Mouse (Mus musculus) hindbrain, embryonic 12.5 days (tissue): ENCODE measurements around the gene Zbtb9. TPM values are rescaled to one million over a fixed set of nuclear protein-coding genes. Genes with fewer than 3 reads are reported as not detected.
"Not testable (repeated sequence)": the region's sequence is repeated elsewhere in the genome, so short reads cannot be mapped to it uniquely, and the experiment has no call there.

Experiments used
- ATAC-seq: fragments of 200-750 bp; cut with Nextera tagmentation; 2 replicates; pipeline ENCODE4 v1.8.0; 2017; ENCODE audit warnings: moderate TSS enrichment; ENCODE audit not compliant: low FRiP score
- H3K27ac ChIP-seq: fragments of 300-500 bp; sonication (generic); 2 replicates; pipeline ENCODE4 v1.5.1; 2016; ENCODE audit warnings: mild to moderate bottlenecking
- H3K27me3 ChIP-seq: fragments of 300-500 bp; sonication (generic); 2 replicates; pipeline ENCODE4 v1.6.1; 2016; ENCODE audit warnings: mild to moderate bottlenecking
- H3K36me3 ChIP-seq: fragments of 300-500 bp; sonication (generic); 2 replicates; pipeline ENCODE4 v1.6.1; 2016; ENCODE audit warnings: mild to moderate bottlenecking
- H3K4me1 ChIP-seq: fragments of 300-500 bp; sonication (generic); 2 replicates; pipeline ENCODE4 v1.6.1; 2016
- H3K4me2 ChIP-seq: fragments of 300-500 bp; sonication (generic); replicated peaks from 2 replicates; pipeline ENCODE4 v1.6.1; 2016; ENCODE audit warnings: mild to moderate bottlenecking
- H3K4me3 ChIP-seq: fragments of 300-500 bp; sonication (generic); 2 replicates; pipeline ENCODE4 v1.5.1; 2016; ENCODE audit warnings: mild to moderate bottlenecking
- H3K9ac ChIP-seq: fragments of 300-500 bp; sonication (generic); 2 replicates; pipeline ENCODE4 v1.6.1; 2016; ENCODE audit warnings: mild to moderate bottlenecking, moderate library complexity
- H3K9me3 ChIP-seq: fragments of 300-500 bp; sonication (generic); replicated peaks from 2 replicates; pipeline ENCODE4 v1.6.1; 2016; ENCODE audit warnings: mild to moderate bottlenecking
- WGBS: fragments of 180-500 bp; shearing (Covaris S2); methylation state at CpG from one replicate; pipeline ENCODE4 v1.1.7; 2016; 5-methylcytosine and 5-hydroxymethylcytosine counted together
- polyA plus RNA-seq: library from polyadenylated mRNA; unstranded; fragments of >200 nt; fragmentation: Nextera tagmentation; extraction: Ambion mirVana; gene quantifications from 2 replicates; pipeline ENCODE4 v1.2.1, GENCODE M21; 2016

Zbtb9 gene
- 19.4 and 19.7 TPM in 2 replicates for polyA plus RNA-seq

- peak within 1 kb of the TSS; percentile 84 for H3K9ac ChIP-seq
- peak within 1 kb of the TSS; percentile 86 for H3K27ac ChIP-seq
- peak; percentile 98 for ATAC-seq
- H3K9me3 ChIP-seq = no peaks in the 10 kb centered on the region
- peaks cover 46% of the 10 kb centered on the region for H3K4me1 ChIP-seq
- H3K4me3 ChIP-seq = peak within 1 kb of the TSS; percentile 87
- peaks cover 49% of the 10 kb centered on the region for H3K36me3 ChIP-seq
- no peaks in the 10 kb centered on the region for H3K27me3 ChIP-seq
- under 1% methylated on average over 74 of the region's 75 CpGs for WGBS
- peak within 1 kb of the TSS; percentile 98 for H3K4me2 ChIP-seq
These were observed at the start of gene Zbtb9 for GRCm38 (mm10) chr17:26972703-26973574. Zbtb9 (plus strand) TSS chr17:26973167.

- H3K9ac ChIP-seq, H3K4me3 ChIP-seq, H3K9me3 ChIP-seq, ATAC-seq, H3K27me3 ChIP-seq, H3K4me1 ChIP-seq, H3K27ac ChIP-seq, H3K4me2 ChIP-seq: not testable (repeated sequence)
- peaks cover 50% of the 10 kb centered on the region for H3K36me3 ChIP-seq
- 94% methylated on average over 9 of the region's 9 CpGs for WGBS
These were observed 47.6 kb upstream of the Zbtb9 start for GRCm38 (mm10) chr17:26925414-26925813.

- H3K27ac ChIP-seq, ATAC-seq, H3K4me2 ChIP-seq, H3K27me3 ChIP-seq, H3K9me3 ChIP-seq, H3K4me3 ChIP-seq, H3K9ac ChIP-seq: not testable (repeated sequence)
- 67% methylated on average over 7 of the region's 7 CpGs for WGBS
- Histone ChIP-seq H3K36me3 (peaks cover 43% of the 10 kb centered on the region), H3K4me1 (peaks cover 20% of the 10 kb centered on the region)
These were observed 41.2 kb upstream of the Zbtb9 start for GRCm38 (mm10) chr17:26931795-26932194.

- Histone ChIP-seq H3K4me3 (peak within 1 kb of the TSS; percentile 72), H3K4me1 (peaks cover 25% of the 10 kb centered on the region), H3K9ac (peak within 1 kb of the TSS; percentile 88), H3K27me3 (no peaks in the 10 kb centered on the region), H3K4me2 (peak within 1 kb of the TSS; percentile 88), H3K36me3 (peaks cover 38% of the 10 kb centered on the region), H3K9me3 (no peaks in the 10 kb centered on the region), H3K27ac (peak within 1 kb of the TSS; percentile 81)
- WGBS = under 1% methylated on average over 43 of the region's 43 CpGs
- peak; percentile 84 for ATAC-seq
These were observed 40.0 kb upstream of the Zbtb9 start, which contains the start of gene Phf1 for GRCm38 (mm10) chr17:26932839-26933398. Phf1 (plus strand) TSS chr17:26933052.

- 13% methylated on average over 13 of the region's 13 CpGs for WGBS
- peak; percentile 33; the same call in 1 of the 2 replicates for ATAC-seq
- peaks cover 37% of the 10 kb centered on the region for H3K36me3 ChIP-seq
- peak overlapping the region; percentile 88 for H3K9ac ChIP-seq
- H3K27me3 ChIP-seq = no peaks in the 10 kb centered on the region
- H3K9me3 ChIP-seq = no peaks in the 10 kb centered on the region
- H3K4me3 ChIP-seq = peak overlapping the region; percentile 72
- peaks cover 30% of the 10 kb centered on the region for H3K4me1 ChIP-seq
- peak overlapping the region; percentile 81 for H3K27ac ChIP-seq
- peak overlapping the region; percentile 88 for H3K4me2 ChIP-seq
These were observed 39.5 kb upstream of the Zbtb9 start for GRCm38 (mm10) chr17:26933419-26933818.

GRCm38 (mm10) chr17:26933885-26934827 lies 38.8 kb upstream of the Zbtb9 start:
- peaks cover 35% of the 10 kb centered on the region for H3K4me1 ChIP-seq
- H3K9ac ChIP-seq = peak overlapping the region; percentile 88
- no peaks in the 10 kb centered on the region for H3K9me3 ChIP-seq
- H3K27me3 ChIP-seq = no peaks in the 10 kb centered on the region
- 82% methylated on average over 16 of the region's 16 CpGs for WGBS
- peaks cover 31% of the 10 kb centered on the region for H3K36me3 ChIP-seq
- H3K4me2 ChIP-seq = peak overlapping the region; percentile 88
- ATAC-seq = no peak
- peak overlapping the region; percentile 72 for H3K4me3 ChIP-seq
- H3K27ac ChIP-seq = no peak overlapping the region

- Histone ChIP-seq H3K27me3 (no peaks in the 10 kb centered on the region), H3K9me3 (no peaks in the 10 kb centered on the region), H3K27ac (no peak overlapping the region), H3K36me3 (peaks cover 27% of the 10 kb centered on the region), H3K4me3 (no peak overlapping the region), H3K4me2 (no peak overlapping the region), H3K9ac (0 out of 2 replicates have a peak overlapping the region, but pooled peaks have one; percentile 0), H3K4me1 (peaks cover 38% of the 10 kb centered on the region)
- WGBS = 93% methylated on average over 9 of the region's 9 CpGs
- ATAC-seq = no peak
These were observed 37.9 kb upstream of the Zbtb9 start for GRCm38 (mm10) chr17:26935027-26935426.

GRCm38 (mm10) chr17:26936453-26936852 lies 36.5 kb upstream of the Zbtb9 start:
- Histone ChIP-seq H3K36me3 (peaks cover 27% of the 10 kb centered on the region), H3K27ac (no peak overlapping the region), H3K4me3 (no peak overlapping the region), H3K9me3 (no peaks in the 10 kb centered on the region), H3K4me1 (peaks cover 51% of the 10 kb centered on the region), H3K9ac (peak overlapping the region; percentile 43; the same call in 1 of the 2 replicates), H3K4me2 (no peak overlapping the region), H3K27me3 (no peaks in the 10 kb centered on the region)
- ATAC-seq = no peak
- 84% methylated on average over 12 of the region's 12 CpGs for WGBS

- no peak for ATAC-seq
- WGBS = 85% methylated on average over 15 of the region's 15 CpGs
- Histone ChIP-seq H3K9ac (no peak overlapping the region), H3K27me3 (no peaks in the 10 kb centered on the region), H3K4me1 (peaks cover 58% of the 10 kb centered on the region), H3K27ac (no peak overlapping the region), H3K36me3 (peaks cover 27% of the 10 kb centered on the region), H3K9me3 (no peaks in the 10 kb centered on the region), H3K4me3 (no peak overlapping the region), H3K4me2 (no peak overlapping the region)
These were observed 35.9 kb upstream of the Zbtb9 start for GRCm38 (mm10) chr17:26936921-26937695.

GRCm38 (mm10) chr17:26937883-26938695 lies 34.9 kb upstream of the Zbtb9 start:
- 60% methylated on average over 16 of the region's 16 CpGs for WGBS
- Histone ChIP-seq H3K9me3 (no peaks in the 10 kb centered on the region), H3K4me2 (peak overlapping the region; percentile 98), H3K4me3 (peak overlapping the region; percentile 49), H3K36me3 (peaks cover 27% of the 10 kb centered on the region), H3K9ac (peak overlapping the region; percentile 75), H3K4me1 (peaks cover 61% of the 10 kb centered on the region), H3K27me3 (no peaks in the 10 kb centered on the region), H3K27ac (peak overlapping the region; percentile 75; the same call in 1 of the 2 replicates)
- no peak for ATAC-seq
